Mouse (Mus musculus) stomach, postnatal 0 days (tissue): Measurements from ENCODE around the gene Togaram2.

Experiments
- CTCF ChIP-seq: IDR thresholded peaks from 2 replicates; pipeline ENCODE4 v1.5.1; 2016; ENCODE audit warnings: antibody characterized with exemption, low read depth, mild to moderate bottlenecking, moderate library complexity
- EP300 ChIP-seq: optimal IDR thresholded peaks from 2 replicates; pipeline ENCODE3; 2016; ENCODE audit warnings: antibody characterized with exemption

GRCm38 (mm10) chr17:71663491-71663890 is 9.6 kb upstream of the Togaram2 start:
- TF ChIP-seq CTCF: no peak
- no peak for TF ChIP-seq EP300
